In the genomic region with DNA sequence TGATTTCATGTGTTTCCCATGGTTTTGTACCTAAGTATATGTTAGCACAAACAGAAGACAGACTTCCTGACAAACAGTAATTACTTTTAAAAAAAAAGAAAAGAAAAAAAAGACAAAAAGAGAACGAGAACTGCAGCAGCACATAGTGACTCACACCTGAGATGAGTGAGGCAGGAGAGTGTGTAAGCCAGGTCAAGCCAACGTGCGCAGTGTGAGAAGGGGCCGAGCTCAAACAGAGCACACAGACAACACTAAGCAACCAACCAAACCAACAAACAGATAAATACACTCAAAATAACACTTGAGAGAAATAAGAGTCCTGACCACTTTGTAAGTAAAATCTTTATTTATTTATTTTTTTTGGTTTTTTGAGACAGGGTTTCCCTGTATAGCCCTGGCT, we compare ENCODE assay signal across 18 mouse cellular contexts.
"Had no signal": no experiment of that assay in that cellular context is flagged by ENCODE, and none has a peak within 500 bp of the region (broad histone marks: within the 10 kb centered on the region; RNA-seq: fewer than 3 reads in every experiment).

No protein-coding gene starts in this region.

- H3K27me3 ChIP-seq: kidney, embryonic 15.5 days; liver, embryonic 13.5 days; neural tube, embryonic 12.5 days; neural tube, embryonic 15.5 days had no signal

- H3K4me3 ChIP-seq: kidney, embryonic 15.5 days; left cerebral cortex, adult 2 months; liver, embryonic 13.5 days; neural tube, embryonic 12.5 days; neural tube, embryonic 15.5 days had no signal

- DNase-seq: kidney, adult 8-10 months; kidney, postnatal 10 days; kidney, postnatal 36 days; layer of hippocampus, postnatal 36 days; liver, embryonic 13.5 days; lung, embryonic 14.5 days; lung, postnatal 10 days; midbrain, embryonic 14.5 days; right cerebral cortex, postnatal 14 days; right cerebral cortex, postnatal 4 days; thymus, adult 2 months; thymus, postnatal 25 days had no signal

- H3K4me2 ChIP-seq: kidney, embryonic 15.5 days; liver, embryonic 13.5 days; lung, embryonic 14.5 days; midbrain, embryonic 11.5 days; neural tube, embryonic 12.5 days; neural tube, embryonic 15.5 days had no signal

- H3K9ac ChIP-seq: kidney, embryonic 15.5 days; liver, embryonic 13.5 days; lung, embryonic 14.5 days; neural tube, embryonic 12.5 days; neural tube, embryonic 15.5 days had no signal

- H3K9me3 ChIP-seq: kidney, embryonic 15.5 days; liver, embryonic 13.5 days; neural tube, embryonic 12.5 days; neural tube, embryonic 15.5 days had no signal

- H3K36me3 ChIP-seq: neural tube, embryonic 12.5 days; neural tube, embryonic 15.5 days had no signal

- H3K27ac ChIP-seq: kidney, embryonic 15.5 days; left cerebral cortex, adult 2 months; liver, embryonic 13.5 days; neural tube, embryonic 12.5 days; neural tube, embryonic 15.5 days; stomach, postnatal 0 days had no signal
